Mouse (Mus musculus): ENCODE results near the gene Nrcam. TPM values are rescaled to one million over a fixed set of nuclear protein-coding genes. Genes with fewer than 3 reads are reported as not detected.
A peak's percentile ranks its signal among the peaks of the same experiment; 100 is the strongest.

The Nrcam gene
- polyA plus RNA-seq, 1 experiment from 2014 or later = 157 TPM

DNA sequence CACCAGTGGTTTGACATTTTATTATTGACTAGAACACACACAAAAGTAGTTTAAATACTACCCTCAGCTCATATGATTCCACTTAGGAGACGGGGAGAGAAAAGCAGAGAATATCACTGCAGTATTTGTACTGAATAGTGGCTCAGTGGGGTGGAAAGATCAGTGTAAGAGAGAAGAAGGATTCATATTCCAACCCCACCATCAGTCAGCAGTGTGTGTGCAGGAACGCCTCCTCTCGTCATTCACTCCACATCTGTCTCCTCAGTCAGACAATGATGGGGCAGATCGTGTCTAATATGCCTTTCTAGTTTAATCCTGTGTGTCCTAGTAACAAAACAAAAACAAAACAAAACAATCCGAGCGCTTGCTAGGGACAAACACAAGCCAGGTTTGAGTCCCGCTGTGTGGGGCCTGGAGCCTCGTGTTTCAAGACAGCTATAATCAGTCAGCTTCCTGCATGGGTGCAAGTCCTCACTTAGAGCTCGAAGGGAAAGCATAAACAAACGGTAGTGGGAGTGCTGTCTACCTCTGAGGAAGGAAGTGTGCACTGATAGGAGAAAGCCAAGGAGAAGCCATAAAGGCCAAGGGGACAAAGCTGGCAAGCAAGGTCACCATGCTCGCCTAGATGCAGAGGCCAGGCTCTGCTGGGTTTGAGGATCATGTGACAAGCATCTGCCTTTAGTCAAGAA is 273.7 kb downstream of the Nrcam start:
- Histone ChIP-seq H3K4me1 (no peaks in the 10 kb centered on the region), H3K27me3 (replicated peaks) (no peaks in the 10 kb centered on the region), H3K4me2 (no peak overlapping the region), H3K9ac (no peak overlapping the region), H3K36me3 (replicated peaks) (0 out of 2 replicates have a peak, but pooled peaks cover 13% of the 10 kb centered on the region), H3K9me3 (no peaks in the 10 kb centered on the region), H3K27ac (0 out of 2 replicates have a peak overlapping the region, but pooled peaks have one; percentile 19), H3K4me3 (no peak overlapping the region)
- no peak for ATAC-seq (replicated peaks)
- WGBS = 65% methylated on average over 11 of the region's 11 CpGs

DNA sequence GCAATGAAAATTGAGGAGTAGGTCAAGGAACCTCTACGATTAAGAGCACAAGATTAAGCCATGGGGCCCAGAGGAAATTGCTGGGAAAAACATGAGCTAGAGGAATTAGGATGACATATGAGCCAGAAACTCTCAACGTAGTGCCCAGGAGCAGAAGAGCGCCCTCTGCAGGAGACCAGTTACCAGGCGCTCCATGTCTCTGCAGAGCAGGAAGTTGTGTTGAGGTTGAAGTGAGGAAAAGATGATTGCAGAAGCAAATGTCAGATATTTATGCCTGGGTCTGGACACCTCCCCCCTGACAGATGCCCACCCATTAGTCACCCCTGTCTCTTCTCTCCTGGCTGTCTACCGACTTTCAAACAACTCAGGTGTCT is 274.3 kb downstream of the Nrcam start:
- Histone ChIP-seq H3K27ac (no peak overlapping the region), H3K27me3 (replicated peaks) (no peaks in the 10 kb centered on the region), H3K4me1 (no peaks in the 10 kb centered on the region), H3K36me3 (replicated peaks) (0 out of 2 replicates have a peak, but pooled peaks cover 12% of the 10 kb centered on the region), H3K9ac (no peak overlapping the region), H3K9me3 (no peaks in the 10 kb centered on the region), H3K4me3 (no peak overlapping the region), H3K4me2 (no peak overlapping the region)
- WGBS = 84% methylated on average over 5 of the region's 5 CpGs
- no peak for ATAC-seq (replicated peaks)

DNA sequence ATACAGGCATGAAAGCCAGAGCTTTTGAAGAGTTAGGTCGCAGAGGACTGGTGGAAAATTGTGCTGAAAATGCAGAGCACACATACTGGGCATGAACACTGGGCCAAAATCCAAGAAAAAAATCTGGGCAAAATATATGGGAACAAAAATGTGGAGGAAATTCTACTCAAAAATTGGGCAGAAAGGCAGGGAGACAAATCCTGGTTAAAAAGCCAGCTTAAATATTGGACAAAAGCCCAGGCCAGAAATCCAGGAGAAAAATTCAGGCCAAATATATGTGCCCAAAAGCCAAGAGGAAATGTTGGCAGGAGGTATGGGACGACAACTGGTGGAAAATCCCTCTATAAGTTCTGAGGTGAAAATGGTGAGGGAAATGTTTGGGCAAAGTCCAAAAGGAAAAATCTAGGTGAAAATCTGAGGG is 288.3 kb downstream of the Nrcam start:
- no peaks in the 10 kb centered on the region for H3K36me3 ChIP-seq (replicated peaks)
- H3K9me3 ChIP-seq = no peaks in the 10 kb centered on the region
- H3K27me3 ChIP-seq (replicated peaks) = no peaks in the 10 kb centered on the region
- no peak for ATAC-seq (replicated peaks)
- WGBS = 75% methylated on average over 2 of the region's 2 CpGs
- H3K4me1 ChIP-seq = no peaks in the 10 kb centered on the region
- no peak overlapping the region for H3K27ac ChIP-seq
- no peak overlapping the region for H3K4me2 ChIP-seq
- H3K9ac ChIP-seq = no peak overlapping the region
- no peak overlapping the region for H3K4me3 ChIP-seq

DNA sequence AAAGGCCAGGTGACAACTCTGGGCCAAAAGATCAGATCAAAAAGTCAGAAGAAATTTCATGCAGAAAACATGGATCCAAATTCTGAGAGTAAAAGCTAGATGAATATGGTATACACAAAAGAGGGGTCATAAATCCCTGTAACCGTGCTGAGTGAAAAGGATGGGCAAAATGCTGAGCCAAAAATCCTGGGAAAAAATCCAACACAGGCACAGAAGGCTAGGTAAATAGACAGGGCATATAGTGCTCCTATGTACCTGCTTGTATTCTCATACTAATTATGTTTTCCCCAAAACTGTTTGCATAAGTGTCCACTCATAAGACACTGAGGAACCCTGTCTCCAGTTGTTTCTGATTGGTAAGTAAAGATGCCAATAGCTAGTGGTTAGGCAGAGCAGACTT is 288.8 kb downstream of the Nrcam start:
- Histone ChIP-seq H3K27ac (no peak overlapping the region), H3K9ac (no peak overlapping the region), H3K36me3 (replicated peaks) (no peaks in the 10 kb centered on the region), H3K9me3 (no peaks in the 10 kb centered on the region), H3K4me2 (no peak overlapping the region), H3K4me1 (no peaks in the 10 kb centered on the region), H3K4me3 (no peak overlapping the region), H3K27me3 (replicated peaks) (no peaks in the 10 kb centered on the region)
- 79% methylated on average over 1 of the region's 1 CpGs for WGBS
- no peak for ATAC-seq (replicated peaks)

DNA sequence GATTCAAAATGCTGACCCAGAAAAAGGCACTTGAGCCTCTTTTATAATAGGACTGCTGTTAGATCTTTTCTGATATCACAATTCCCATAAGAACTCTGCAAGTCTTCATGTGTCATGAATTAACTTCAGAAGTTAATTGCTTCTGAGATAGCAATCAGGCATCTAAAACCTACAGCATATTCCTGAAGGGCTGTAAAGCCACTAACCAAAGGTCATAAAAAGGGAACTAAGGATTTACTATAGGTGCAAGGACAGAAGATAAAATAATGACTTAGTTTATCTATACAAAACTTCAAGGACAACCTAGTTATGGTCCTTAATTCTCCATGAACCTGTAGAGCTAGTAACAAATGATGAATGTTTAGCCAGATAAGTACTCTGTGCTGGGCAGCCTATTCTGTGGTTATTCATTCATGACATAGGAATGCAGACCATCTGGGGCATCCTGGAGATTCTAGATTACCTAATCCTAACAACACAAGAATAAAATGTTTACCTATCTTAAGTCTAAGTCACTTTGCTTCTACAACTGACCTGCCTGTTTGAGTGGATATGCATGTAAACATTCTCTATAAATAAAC is 310.7 kb downstream of the Nrcam start:
- no peak overlapping the region for H3K9ac ChIP-seq
- no peaks in the 10 kb centered on the region for H3K27me3 ChIP-seq (replicated peaks)
- no peaks in the 10 kb centered on the region for H3K4me1 ChIP-seq
- no peak overlapping the region for H3K4me2 ChIP-seq
- H3K27ac ChIP-seq = no peak overlapping the region
- H3K4me3 ChIP-seq = no peak overlapping the region
- H3K36me3 ChIP-seq (replicated peaks) = no peaks in the 10 kb centered on the region
- ATAC-seq (replicated peaks) = no peak
- H3K9me3 ChIP-seq = no peaks in the 10 kb centered on the region

DNA sequence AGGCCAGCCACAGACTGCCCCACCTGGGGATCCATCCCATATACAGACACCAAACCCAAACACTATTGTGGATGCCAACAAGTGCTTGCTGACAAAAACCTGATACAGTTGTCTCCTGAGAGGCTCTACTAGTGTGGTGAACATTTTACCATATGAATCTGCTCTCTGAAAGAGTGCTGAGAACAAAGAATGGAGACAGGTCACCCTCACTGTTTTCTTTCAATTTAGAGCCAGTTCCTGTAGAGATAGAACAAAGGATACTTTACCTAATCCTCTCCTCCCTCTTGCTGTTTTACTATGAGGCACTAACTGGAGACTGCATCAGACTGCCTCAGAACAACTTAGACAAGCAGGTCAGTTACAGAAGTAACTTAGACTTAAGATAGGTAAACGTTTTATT is 311.9 kb downstream of the Nrcam start:
- Histone ChIP-seq H3K27ac (no peak overlapping the region), H3K4me3 (no peak overlapping the region), H3K4me2 (no peak overlapping the region), H3K27me3 (replicated peaks) (no peaks in the 10 kb centered on the region), H3K4me1 (no peaks in the 10 kb centered on the region), H3K9ac (no peak overlapping the region), H3K36me3 (replicated peaks) (no peaks in the 10 kb centered on the region), H3K9me3 (no peaks in the 10 kb centered on the region)
- no peak for ATAC-seq (replicated peaks)
- WGBS = 18% methylated on average over 1 of the region's 1 CpGs

Other genes with a start within 250 kb of the Nrcam start
- 30.4 and 31.5 TPM in 2 replicates for gene Dnajb9, start 118.6 kb upstream of the Nrcam start, polyA plus RNA-seq (2015; fragmentation: Nextera tagmentation; extraction: Ambion mirVana)
- 130 and 136 TPM in 2 replicates for gene Pnpla8, start 107.5 kb upstream of the Nrcam start, polyA plus RNA-seq (2015; fragmentation: Nextera tagmentation; extraction: Ambion mirVana)

Measured in midbrain, embryonic 15.5 days (tissue).